Comparison of ENCODE assay signal across 8 mouse cellular contexts in the genomic region with DNA sequence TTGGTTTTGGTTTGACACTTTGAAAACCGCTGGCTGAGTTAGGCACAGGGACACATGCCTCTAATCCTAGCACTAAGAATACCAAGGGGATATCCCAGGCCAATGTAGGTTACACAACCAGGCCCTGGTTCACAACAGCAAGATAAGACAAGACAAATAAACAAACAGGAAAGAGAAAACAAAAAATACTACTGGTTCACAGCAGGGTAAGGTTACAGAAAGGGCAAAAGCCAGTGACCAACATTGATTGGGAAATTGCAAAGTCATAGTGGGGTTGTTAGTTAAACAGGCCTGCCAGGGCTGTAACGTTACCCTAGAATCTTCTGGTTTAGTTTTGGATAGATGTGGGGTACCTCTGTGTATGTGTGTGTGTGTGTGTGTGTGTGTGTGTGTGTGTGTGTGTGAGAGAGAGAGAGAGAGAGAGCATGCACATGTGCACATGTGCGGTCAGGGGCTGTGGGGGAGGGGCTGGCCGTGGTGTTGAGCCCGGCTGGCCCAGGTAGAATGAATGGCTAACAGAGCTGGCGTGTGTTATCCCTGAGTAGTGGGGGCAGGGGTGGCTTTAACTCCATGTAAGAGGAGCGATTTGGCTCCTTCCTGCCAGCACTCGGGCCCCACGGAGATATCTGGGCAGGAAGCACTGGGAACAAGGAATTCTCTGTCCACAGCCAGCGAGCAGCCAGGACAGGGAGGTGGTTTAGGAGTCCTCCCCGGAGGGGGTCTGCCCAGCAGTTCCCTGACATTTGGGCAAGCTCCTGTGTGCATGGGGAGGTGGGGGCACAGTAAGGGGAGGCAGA. TPM values are rescaled to one million over a fixed set of nuclear protein-coding genes. Genes with fewer than 3 reads are reported as not detected.
DNase-seq lines count a peak whose midpoint lies in the region; ATAC-seq and TF ChIP-seq lines count a peak whose summit lies in the region.

No protein-coding gene starts in this region.

- TF ChIP-seq POLR2A in lung, adult 2 months (IDR thresholded peaks at IDR 0.05; ENCODE audit: borderline replicate concordance, extremely low read depth, low read depth, low read length): no peak

- peak overlapping the region; percentile 40 for H3K4me2 ChIP-seq in heart, embryonic 12.5 days
- H3K4me2 ChIP-seq in stomach, embryonic 16.5 days (ENCODE audit: low read depth, low read length): 0 out of 2 replicates have a peak overlapping the region, but pooled peaks have one; percentile 2
- no peak overlapping the region for H3K4me2 ChIP-seq in forebrain, embryonic 13.5 days

- DNase-seq in lung, postnatal 36 days: peak; percentile 34
- no peak for DNase-seq in lung, adult 2 months
- peak; percentile 53 for DNase-seq in kidney, postnatal 10 days
- DNase-seq in left cerebral cortex, adult 18-20 months (ENCODE audit: low spot score in 2 of 2): no peak

- H3K4me1 ChIP-seq in lung, adult 2 months (ENCODE audit: control insufficient read depth, insufficient read depth, low read length): peaks cover 2% of the 10 kb centered on the region
- peaks cover 51% of the 10 kb centered on the region for H3K4me1 ChIP-seq in heart, embryonic 12.5 days (replicated peaks)
- H3K4me1 ChIP-seq in stomach, embryonic 16.5 days (ENCODE audit: control insufficient read depth, insufficient read depth, low read length): peaks cover 5% of the 10 kb centered on the region; the same call in 1 of the 2 replicates
- 0 out of 2 replicates have a peak, but pooled peaks cover 3% of the 10 kb centered on the region for H3K4me1 ChIP-seq in forebrain, embryonic 13.5 days

- H3K9ac ChIP-seq in heart, embryonic 12.5 days: no peak overlapping the region; the same call in 1 of the 2 replicates
- peak overlapping the region; percentile 40; the same call in 1 of the 2 replicates for H3K9ac ChIP-seq in stomach, embryonic 16.5 days (ENCODE audit: low read length)
- H3K9ac ChIP-seq in forebrain, embryonic 13.5 days: no peak overlapping the region

- H3K27me3 ChIP-seq in heart, embryonic 12.5 days (replicated peaks): no peaks in the 10 kb centered on the region
- no peaks in the 10 kb centered on the region for H3K27me3 ChIP-seq in stomach, embryonic 16.5 days (ENCODE audit: control insufficient read depth, insufficient read depth, low read length)
- H3K27me3 ChIP-seq in forebrain, embryonic 13.5 days: no peaks in the 10 kb centered on the region

- no peaks in the 10 kb centered on the region for H3K36me3 ChIP-seq in heart, embryonic 12.5 days
- H3K36me3 ChIP-seq in stomach, embryonic 16.5 days (ENCODE audit: control insufficient read depth, insufficient read depth, low read length): no peaks in the 10 kb centered on the region
- 0 out of 2 replicates have a peak, but pooled peaks cover 2% of the 10 kb centered on the region for H3K36me3 ChIP-seq in forebrain, embryonic 13.5 days (ENCODE audit: poor library complexity, severe bottlenecking)

- 35% methylated on average over 11 of the region's 11 CpGs for WGBS in lung, adult 2 months
- 15% methylated on average over 11 of the region's 11 CpGs for whole genome bisulfite sequencing in heart, embryonic 12.5 days
- 23% methylated on average over 11 of the region's 11 CpGs for WGBS in stomach, embryonic 16.5 days
- WGBS in forebrain, embryonic 13.5 days: 50% methylated on average over 8 of the region's 11 CpGs

- ATAC-seq in heart, embryonic 12.5 days (ENCODE audit: insufficient number of reproducible peaks, low FRiP score): peak; percentile 65; the same call in 1 of the 2 replicates
- peak; percentile 42 for ATAC-seq in stomach, embryonic 16.5 days (ENCODE audit: insufficient read depth, low FRiP score)
- no peak for ATAC-seq in forebrain, embryonic 13.5 days
- no peak for ATAC-seq in erythroid progenitor cell, adult 5-6 weeks (replicated peaks; ENCODE audit: low FRiP score, poor library complexity, severe bottlenecking)

- H3K9me3 ChIP-seq in heart, embryonic 12.5 days (replicated peaks): 0 out of 2 replicates have a peak, but pooled peaks cover under 1% of the 10 kb centered on the region
- H3K9me3 ChIP-seq in stomach, embryonic 16.5 days (replicated peaks; ENCODE audit: control insufficient read depth, low read length): no peaks in the 10 kb centered on the region
- no peaks in the 10 kb centered on the region for H3K9me3 ChIP-seq in forebrain, embryonic 13.5 days (replicated peaks)

- no peak for TF ChIP-seq CTCF in lung, adult 2 months (IDR thresholded peaks at IDR 0.05; ENCODE audit: insufficient read depth, low read length)

- H3K4me3 ChIP-seq in lung, adult 2 months (replicated peaks; ENCODE audit: extremely low read depth, low read depth, low read length): no peak overlapping the region
- H3K4me3 ChIP-seq in heart, embryonic 12.5 days: no peak overlapping the region
- no peak overlapping the region for H3K4me3 ChIP-seq in stomach, embryonic 16.5 days (replicated peaks; ENCODE audit: low read length)
- H3K4me3 ChIP-seq in forebrain, embryonic 13.5 days: no peak overlapping the region

- peak overlapping the region; percentile 67 for H3K27ac ChIP-seq in heart, embryonic 12.5 days (ENCODE audit: poor library complexity, severe bottlenecking)
- H3K27ac ChIP-seq in stomach, embryonic 16.5 days (ENCODE audit: low read length): no peak overlapping the region
- no peak overlapping the region for H3K27ac ChIP-seq in forebrain, embryonic 13.5 days

RNA-seq across cellular contexts. Expression of gene Epb41l1, which starts 19.2 kb away (rescaled TPM):
- polyA plus RNA-seq in lung, adult 2 months (2012; rRNA removed): 24.7 and 25.1 TPM in 2 replicates
- 1.2 and 1.4 TPM in 2 replicates for polyA plus RNA-seq in heart, embryonic 12.5 days (2016; fragmentation: Nextera tagmentation; extraction: Ambion mirVana)
- 3.0 and 3.1 TPM in 2 replicates for polyA plus RNA-seq in stomach, embryonic 16.5 days (2015; fragmentation: Nextera tagmentation; extraction: Ambion mirVana)
- 100 to 1,000 TPM; 364 to 365 TPM for total RNA-seq in left cerebral cortex, adult 18-20 months (2021)
- polyA plus RNA-seq in forebrain, embryonic 13.5 days (2015; fragmentation: Nextera tagmentation; extraction: Ambion mirVana): 5.3 and 7.1 TPM in 2 replicates
- total RNA-seq in erythroid progenitor cell, adult 5-6 weeks (2015; ENCODE audit: low replicate concordance): 0.36 and 0.84 TPM in 2 replicates
- 1.4 and 5.8 TPM in 2 replicates for total RNA-seq in erythroid progenitor cell, adult 5-6 weeks (2017; ENCODE audit: low replicate concordance)

Comparison
In these comparisons a context has a peak if more than half of its experiments do, and no peak if none do; other contexts are left out.
1. DNase-seq: peak in lung, postnatal 36 days (single experiment) and kidney, postnatal 10 days (single experiment); none in lung, adult 2 months (single experiment) and left cerebral cortex, adult 18-20 months (0 of 2).
2. ATAC-seq: peak in heart, embryonic 12.5 days (single experiment) and stomach, embryonic 16.5 days (single experiment); none in forebrain, embryonic 13.5 days (single experiment) and erythroid progenitor cell, adult 5-6 weeks (single experiment).